ENCODE assay signal across 8 mouse cellular contexts in the genomic region with DNA sequence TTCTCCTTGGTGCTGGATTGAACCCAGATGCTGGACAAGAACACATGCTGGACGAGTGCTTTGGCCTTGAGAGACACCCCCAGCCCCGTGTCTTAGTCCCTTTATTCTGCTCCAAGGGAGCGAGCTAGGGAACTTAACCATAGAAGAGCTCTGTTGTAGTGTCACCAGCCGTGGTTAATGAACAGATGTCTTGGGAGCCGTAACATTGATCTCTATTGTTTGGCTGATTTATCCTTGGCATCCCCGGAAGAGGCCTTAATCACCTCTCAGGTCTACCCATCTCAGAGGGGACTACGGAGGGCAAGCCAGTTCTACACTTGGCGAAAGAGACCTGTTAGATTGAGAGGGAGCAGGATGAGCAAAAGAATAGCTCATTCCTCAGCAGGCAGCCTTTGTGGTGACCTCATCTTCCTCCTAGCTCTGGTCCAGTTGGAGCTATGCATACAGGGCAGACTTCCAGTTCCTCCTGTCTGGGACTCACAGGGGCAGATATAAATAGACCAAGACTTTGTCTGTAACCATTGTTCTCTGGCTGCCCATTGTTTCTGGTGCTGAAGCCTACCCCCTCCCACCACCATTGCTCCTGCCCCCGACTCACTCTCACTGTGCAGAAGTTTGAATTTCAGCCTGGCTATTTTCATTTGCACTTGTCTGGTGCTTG.
DNase-seq lines count a peak whose midpoint lies in the region; ATAC-seq and TF ChIP-seq lines count a peak whose summit lies in the region.

No protein-coding gene starts in this region.

- H3K9me3 ChIP-seq in liver, embryonic 13.5 days (replicated peaks): no peaks in the 10 kb centered on the region
- no peaks in the 10 kb centered on the region for H3K9me3 ChIP-seq in liver, embryonic 11.5 days (ENCODE audit: control insufficient read depth, low read length)
- H3K9me3 ChIP-seq in heart, embryonic 12.5 days (replicated peaks): no peaks in the 10 kb centered on the region
- no peaks in the 10 kb centered on the region for H3K9me3 ChIP-seq in kidney, postnatal 0 days (replicated peaks; ENCODE audit: low read length)

- no peak overlapping the region for H3K4me3 ChIP-seq in liver, embryonic 13.5 days (replicated peaks)
- H3K4me3 ChIP-seq in liver, embryonic 11.5 days (ENCODE audit: low read depth, low read length): no peak overlapping the region
- H3K4me3 ChIP-seq in heart, embryonic 12.5 days: no peak overlapping the region
- H3K4me3 ChIP-seq in kidney, postnatal 0 days (replicated peaks; ENCODE audit: low read depth, low read length): no peak overlapping the region
- no peak overlapping the region for H3K4me3 ChIP-seq in myocyte

- H3K27ac ChIP-seq in liver, embryonic 13.5 days: no peak overlapping the region
- no peak overlapping the region for H3K27ac ChIP-seq in liver, embryonic 11.5 days (ENCODE audit: low read depth, low read length)
- H3K27ac ChIP-seq in heart, embryonic 12.5 days (ENCODE audit: poor library complexity, severe bottlenecking): peak overlapping the region; percentile 89
- peak overlapping the region; percentile 70 for H3K27ac ChIP-seq in kidney, postnatal 0 days

- H3K36me3 ChIP-seq in liver, embryonic 13.5 days: no peaks in the 10 kb centered on the region
- H3K36me3 ChIP-seq in liver, embryonic 11.5 days (ENCODE audit: control insufficient read depth, insufficient read depth, low read length): no peaks in the 10 kb centered on the region
- peaks cover 5% of the 10 kb centered on the region; the same call in 1 of the 2 replicates for H3K36me3 ChIP-seq in heart, embryonic 12.5 days
- H3K36me3 ChIP-seq in kidney, postnatal 0 days (ENCODE audit: insufficient read depth, low read length): no peaks in the 10 kb centered on the region
- no peaks in the 10 kb centered on the region for H3K36me3 ChIP-seq in myocyte (ENCODE audit: control insufficient read depth, insufficient read depth)

- TF ChIP-seq CTCF in kidney, postnatal 0 days (IDR thresholded peaks at IDR 0.05; ENCODE audit: low read depth): no peak

- WGBS in liver, embryonic 13.5 days (ENCODE audit: insufficient replicate concordance): 32% methylated on average over 9 of the region's 9 CpGs
- 49% methylated on average over 9 of the region's 9 CpGs for WGBS in liver, embryonic 11.5 days
- 37% methylated on average over 9 of the region's 9 CpGs for WGBS in heart, embryonic 12.5 days
- 39% methylated on average over 9 of the region's 9 CpGs for WGBS in kidney, postnatal 0 days

- no peak overlapping the region for H3ac ChIP-seq in myocyte (ENCODE audit: control insufficient read depth, insufficient read length)

- H3K27me3 ChIP-seq in liver, embryonic 13.5 days: no peaks in the 10 kb centered on the region
- no peaks in the 10 kb centered on the region for H3K27me3 ChIP-seq in liver, embryonic 11.5 days (replicated peaks; ENCODE audit: control insufficient read depth, insufficient read depth, low read length)
- H3K27me3 ChIP-seq in heart, embryonic 12.5 days (replicated peaks): no peaks in the 10 kb centered on the region
- no peaks in the 10 kb centered on the region for H3K27me3 ChIP-seq in kidney, postnatal 0 days (ENCODE audit: insufficient read depth, low read length)
- H3K27me3 ChIP-seq in myocyte (ENCODE audit: control insufficient read depth, insufficient read depth, insufficient read length): no peaks in the 10 kb centered on the region

- H3K4me2 ChIP-seq in liver, embryonic 13.5 days: no peak overlapping the region
- H3K4me2 ChIP-seq in liver, embryonic 11.5 days: no peak overlapping the region
- peak overlapping the region; percentile 23 for H3K4me2 ChIP-seq in heart, embryonic 12.5 days
- H3K4me2 ChIP-seq in kidney, postnatal 0 days (ENCODE audit: low read length): no peak overlapping the region
- H3K4me2 ChIP-seq in myocyte (ENCODE audit: low read depth): peak overlapping the region; percentile 85

- H3K79me2 ChIP-seq in myocyte (ENCODE audit: control insufficient read depth, insufficient read depth): peaks cover 72% of the 10 kb centered on the region

- no peak for TF ChIP-seq POLR2A in myocyte (IDR thresholded peaks at IDR 0.05; ENCODE audit: insufficient read length, low read depth)

- peaks cover 55% of the 10 kb centered on the region for H3K4me1 ChIP-seq in liver, embryonic 13.5 days (replicated peaks)
- peaks cover 13% of the 10 kb centered on the region for H3K4me1 ChIP-seq in liver, embryonic 11.5 days (replicated peaks; ENCODE audit: control insufficient read depth, insufficient read depth, low read length)
- H3K4me1 ChIP-seq in heart, embryonic 12.5 days (replicated peaks): peaks cover 97% of the 10 kb centered on the region
- peaks cover 82% of the 10 kb centered on the region for H3K4me1 ChIP-seq in kidney, postnatal 0 days (replicated peaks; ENCODE audit: insufficient read depth, low read length)

- no peak for DNase-seq in liver, embryonic 13.5 days
- DNase-seq in liver, embryonic 11.5 days (ENCODE audit: low spot score): no peak
- DNase-seq in cerebellum, postnatal 14 days: peak; percentile 40 to 43
- peak; percentile 84 for DNase-seq in kidney, postnatal 0 days (ENCODE audit: low spot score)
- DNase-seq in frontal cortex, postnatal 25 days (ENCODE audit: low spot score in 2 of 2): no peak
- DNase-seq in right cerebral cortex, adult 2 months (ENCODE audit: low spot score in 2 of 2): no peak

- peak; percentile 53; the same call in 1 of the 2 replicates for ATAC-seq in liver, embryonic 13.5 days (ENCODE audit: low read depth)
- ATAC-seq in liver, embryonic 11.5 days (replicated peaks; ENCODE audit: low FRiP score): no peak; the same call in 1 of the 2 replicates
- peak; percentile 86 for ATAC-seq in heart, embryonic 12.5 days (ENCODE audit: insufficient number of reproducible peaks, low FRiP score)
- no peak for ATAC-seq in kidney, postnatal 0 days (replicated peaks; ENCODE audit: low FRiP score, low read depth)

- no peak overlapping the region for H3K9ac ChIP-seq in liver, embryonic 13.5 days
- no peak overlapping the region for H3K9ac ChIP-seq in liver, embryonic 11.5 days (ENCODE audit: low read depth, low read length)
- H3K9ac ChIP-seq in heart, embryonic 12.5 days: 0 out of 2 replicates have a peak overlapping the region, but pooled peaks have one; percentile 21
- H3K9ac ChIP-seq in kidney, postnatal 0 days (ENCODE audit: low read depth, low read length): no peak overlapping the region

TF ChIP-seq in myocyte, 11 proteins besides CTCF, POLR2A, EP300 and RAD21:
- no peak for TF ChIP-seq MAX (IDR thresholded peaks at IDR 0.05; ENCODE audit: low read depth)

Comparison
In these comparisons a context has a peak if more than half of its experiments do, and no peak if none do; other contexts are left out.
1. ATAC-seq: peak in liver, embryonic 13.5 days (single experiment) and heart, embryonic 12.5 days (single experiment); none in liver, embryonic 11.5 days (single experiment) and kidney, postnatal 0 days (single experiment).
2. DNase-seq: peak in cerebellum, postnatal 14 days (2 of 2) and kidney, postnatal 0 days (single experiment); none in liver, embryonic 13.5 days (single experiment), liver, embryonic 11.5 days (single experiment), frontal cortex, postnatal 25 days (0 of 2) and right cerebral cortex, adult 2 months (0 of 2).
3. H3K27ac ChIP-seq: peak in heart, embryonic 12.5 days (single experiment) and kidney, postnatal 0 days (single experiment); none in liver, embryonic 13.5 days (single experiment) and liver, embryonic 11.5 days (single experiment).
4. H3K4me2 ChIP-seq: peak in heart, embryonic 12.5 days (single experiment) and myocyte (single experiment); none in liver, embryonic 13.5 days (single experiment), liver, embryonic 11.5 days (single experiment) and kidney, postnatal 0 days (single experiment).